Mouse (Mus musculus): Measurements from ENCODE around the gene Gm44596. TPM values are rescaled to one million over a fixed set of nuclear protein-coding genes. Genes with fewer than 3 reads are reported as not detected.

The Gm44596 gene
- polyA plus RNA-seq, 1 experiment from 2014 or later = not detected

GRCm38 (mm10) chr6:128436356-128437005 lies 61.2 kb downstream of the Gm44596 start:
- Histone ChIP-seq H3K9ac (peak overlapping the region; percentile 94), H3K4me3 (peak overlapping the region; percentile 98), H3K27me3 (no peaks in the 10 kb centered on the region), H3K9me3 (replicated peaks) (no peaks in the 10 kb centered on the region), H3K4me2 (peak overlapping the region; percentile 74), H3K36me3 (ENCODE audit: poor library complexity, severe bottlenecking) (peaks cover 52% of the 10 kb centered on the region), H3K27ac (no peak overlapping the region), H3K4me1 (peaks cover 27% of the 10 kb centered on the region)
- WGBS = 91% methylated on average over 8 of the region's 8 CpGs
- no peak for ATAC-seq

- 2% methylated on average over 10 of the region's 10 CpGs for WGBS
- ATAC-seq = no peak
Measured at GRCm38 (mm10) chr6:128437288-128437687, 62.0 kb downstream of the Gm44596 start.

GRCm38 (mm10) chr6:128437731-128438316 lies 62.5 kb downstream of the Gm44596 start:
- H3K27ac ChIP-seq = peak overlapping the region; percentile 90
- peaks cover 24% of the 10 kb centered on the region for H3K4me1 ChIP-seq
- H3K4me3 ChIP-seq = peak overlapping the region; percentile 98
- H3K9ac ChIP-seq = peak overlapping the region; percentile 94
- H3K4me2 ChIP-seq = peak overlapping the region; percentile 74
- peak; percentile 77 for ATAC-seq
- no peaks in the 10 kb centered on the region for H3K9me3 ChIP-seq (replicated peaks)
- H3K36me3 ChIP-seq (ENCODE audit: poor library complexity, severe bottlenecking) = peaks cover 38% of the 10 kb centered on the region
- WGBS = 0% methylated on average over 45 of the region's 52 CpGs
- H3K27me3 ChIP-seq = no peaks in the 10 kb centered on the region

More at GRCm38 (mm10) chr6:128437288-128437687, 62.0 kb downstream of the Gm44596 start:
- Histone ChIP-seq H3K27me3 (no peaks in the 10 kb centered on the region), H3K4me3 (peak overlapping the region; percentile 98), H3K9ac (peak overlapping the region; percentile 94), H3K27ac (peak overlapping the region; percentile 90), H3K4me2 (peak overlapping the region; percentile 74), H3K36me3 (ENCODE audit: poor library complexity, severe bottlenecking) (peaks cover 44% of the 10 kb centered on the region), H3K9me3 (replicated peaks) (no peaks in the 10 kb centered on the region), H3K4me1 (peaks cover 27% of the 10 kb centered on the region)

- H3K27ac ChIP-seq = peak within 1 kb of the TSS; percentile 90
- peaks cover 24% of the 10 kb centered on the region for H3K4me1 ChIP-seq
- no peaks in the 10 kb centered on the region for H3K9me3 ChIP-seq (replicated peaks)
- peak within 1 kb of the TSS; percentile 74 for H3K4me2 ChIP-seq
- no peaks in the 10 kb centered on the region for H3K27me3 ChIP-seq
- peak within 1 kb of the TSS; percentile 98 for H3K4me3 ChIP-seq
- peak; percentile 94 for ATAC-seq
- H3K36me3 ChIP-seq (ENCODE audit: poor library complexity, severe bottlenecking) = peaks cover 33% of the 10 kb centered on the region
- peak within 1 kb of the TSS; percentile 94 for H3K9ac ChIP-seq
- WGBS = under 1% methylated on average over 67 of the region's 67 CpGs
Measured at GRCm38 (mm10) chr6:128438317-128438870, 63.1 kb downstream of the Gm44596 start, which contains the start of gene Fkbp4. Gene Fkbp4, minus strand, starts transcription at chr6:128438677.

DNA sequence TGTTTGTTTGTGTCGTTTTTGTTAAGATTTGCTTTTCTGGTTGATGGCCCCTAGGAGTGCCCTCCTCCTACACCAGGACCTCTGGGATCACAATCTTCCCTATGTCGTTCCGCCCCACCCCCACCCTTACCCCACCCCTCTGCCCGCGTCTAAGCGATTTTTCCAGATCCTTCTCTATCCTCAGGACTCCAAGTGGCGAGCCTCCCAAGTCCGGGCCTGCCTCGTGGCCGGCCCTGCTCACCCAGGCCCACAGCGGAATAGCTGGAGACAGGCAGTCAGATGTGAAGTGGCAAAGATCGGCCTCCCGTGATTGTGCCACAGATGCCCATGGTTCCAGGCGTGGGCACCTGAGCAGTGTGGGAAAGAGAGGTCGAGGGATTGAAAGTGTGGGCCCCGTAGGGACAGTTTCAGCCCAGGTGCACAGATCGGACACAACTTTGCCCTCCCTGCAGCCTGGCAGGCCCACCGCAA lies 63.6 kb downstream of the Gm44596 start:
- 29% methylated on average over 17 of the region's 18 CpGs for WGBS
- H3K27me3 ChIP-seq = no peaks in the 10 kb centered on the region
- peak; percentile 74; the same call in 1 of the 2 replicates for ATAC-seq
- peak overlapping the region; percentile 74 for H3K4me2 ChIP-seq
- 0 out of 2 replicates have a peak overlapping the region, but pooled peaks have one; percentile 94 for H3K9ac ChIP-seq
- H3K9me3 ChIP-seq (replicated peaks) = no peaks in the 10 kb centered on the region
- peaks cover 27% of the 10 kb centered on the region for H3K36me3 ChIP-seq (ENCODE audit: poor library complexity, severe bottlenecking)
- no peak overlapping the region for H3K27ac ChIP-seq
- H3K4me3 ChIP-seq = peak overlapping the region; percentile 98
- H3K4me1 ChIP-seq = peaks cover 24% of the 10 kb centered on the region

- no peaks in the 10 kb centered on the region for H3K27me3 ChIP-seq
- H3K27ac ChIP-seq = no peak overlapping the region
- no peaks in the 10 kb centered on the region for H3K9me3 ChIP-seq (replicated peaks)
- H3K4me2 ChIP-seq = no peak overlapping the region
- 95% methylated on average over 2 of the region's 2 CpGs for WGBS
- H3K9ac ChIP-seq = no peak overlapping the region
- no peak overlapping the region for H3K4me3 ChIP-seq
- ATAC-seq = no peak
- H3K36me3 ChIP-seq (ENCODE audit: poor library complexity, severe bottlenecking) = peaks cover 14% of the 10 kb centered on the region
- peaks cover 25% of the 10 kb centered on the region for H3K4me1 ChIP-seq
Measured at GRCm38 (mm10) chr6:128440238-128440637, 64.9 kb downstream of the Gm44596 start.

DNA sequence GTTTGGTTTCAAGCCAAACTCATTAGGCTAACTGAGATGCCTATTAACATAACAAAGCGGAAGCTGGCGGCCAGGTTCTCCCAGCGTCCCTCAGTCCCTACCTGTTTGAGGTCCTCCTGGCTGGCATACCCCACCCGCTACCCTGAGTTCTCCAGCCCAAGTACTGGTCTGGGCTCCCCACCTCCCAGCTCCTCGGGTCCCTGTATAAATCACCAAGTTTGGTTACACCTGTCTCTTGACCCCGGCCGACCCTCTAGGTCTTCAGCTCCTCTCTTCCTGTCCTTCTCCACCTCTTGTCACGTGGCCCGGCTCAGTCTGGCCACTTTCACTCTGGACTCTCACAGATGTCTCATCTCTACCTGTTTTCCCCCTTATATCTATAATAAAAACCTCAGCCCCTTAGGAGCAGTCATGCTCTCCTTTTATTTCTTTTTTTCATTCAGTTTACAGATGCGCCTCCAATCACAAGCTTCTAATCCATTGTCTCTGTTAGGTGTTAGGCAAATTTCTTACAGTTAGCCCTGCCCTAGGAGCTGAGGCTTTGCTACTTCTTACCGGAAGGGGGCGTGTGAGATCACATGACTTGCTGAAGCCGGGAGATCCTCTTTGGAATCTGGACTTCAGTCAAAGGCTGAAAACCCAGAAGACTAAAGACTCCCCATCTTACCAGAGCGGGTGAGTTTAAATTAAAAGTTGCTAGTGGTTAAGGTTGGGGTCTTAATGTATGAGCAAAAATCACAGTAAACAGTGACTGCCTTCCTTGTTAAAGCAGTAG lies 70.6 kb downstream of the Gm44596 start:
- Histone ChIP-seq H3K4me3 (no peak overlapping the region), H3K4me2 (peak overlapping the region; percentile 36), H3K9me3 (replicated peaks) (no peaks in the 10 kb centered on the region), H3K27ac (no peak overlapping the region), H3K27me3 (no peaks in the 10 kb centered on the region), H3K9ac (no peak overlapping the region; the same call in 1 of the 2 replicates), H3K36me3 (ENCODE audit: poor library complexity, severe bottlenecking) (no peaks in the 10 kb centered on the region), H3K4me1 (peaks cover 9% of the 10 kb centered on the region)
- peak; percentile 72 for ATAC-seq
- 13% methylated on average over 14 of the region's 14 CpGs for WGBS

DNA sequence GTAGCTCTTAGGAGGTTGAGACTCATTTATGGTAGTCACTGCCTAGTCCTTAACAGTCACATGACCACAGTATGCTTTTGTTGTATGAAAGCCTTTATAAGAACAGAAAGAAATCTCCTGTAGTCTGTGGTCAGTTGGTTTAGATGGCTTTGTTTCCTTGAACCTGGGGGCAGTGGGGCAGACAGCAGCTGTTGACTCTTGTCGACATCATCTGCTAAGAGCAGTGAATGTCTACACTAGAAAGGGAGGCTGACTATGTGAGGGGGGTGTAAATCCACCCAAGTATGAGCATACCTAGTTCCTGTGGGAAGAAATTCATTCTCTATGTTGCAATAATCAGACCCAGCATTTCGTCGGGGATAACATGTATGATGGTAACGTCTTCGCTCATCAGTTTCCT lies 71.8 kb downstream of the Gm44596 start:
- H3K36me3 ChIP-seq (ENCODE audit: poor library complexity, severe bottlenecking) = no peaks in the 10 kb centered on the region
- peaks cover 9% of the 10 kb centered on the region for H3K4me1 ChIP-seq
- WGBS = 97% methylated on average over 5 of the region's 5 CpGs
- no peaks in the 10 kb centered on the region for H3K9me3 ChIP-seq (replicated peaks)
- H3K9ac ChIP-seq = no peak overlapping the region
- H3K27ac ChIP-seq = no peak overlapping the region
- H3K4me2 ChIP-seq = no peak overlapping the region
- no peaks in the 10 kb centered on the region for H3K27me3 ChIP-seq
- no peak for ATAC-seq
- no peak overlapping the region for H3K4me3 ChIP-seq

DNA sequence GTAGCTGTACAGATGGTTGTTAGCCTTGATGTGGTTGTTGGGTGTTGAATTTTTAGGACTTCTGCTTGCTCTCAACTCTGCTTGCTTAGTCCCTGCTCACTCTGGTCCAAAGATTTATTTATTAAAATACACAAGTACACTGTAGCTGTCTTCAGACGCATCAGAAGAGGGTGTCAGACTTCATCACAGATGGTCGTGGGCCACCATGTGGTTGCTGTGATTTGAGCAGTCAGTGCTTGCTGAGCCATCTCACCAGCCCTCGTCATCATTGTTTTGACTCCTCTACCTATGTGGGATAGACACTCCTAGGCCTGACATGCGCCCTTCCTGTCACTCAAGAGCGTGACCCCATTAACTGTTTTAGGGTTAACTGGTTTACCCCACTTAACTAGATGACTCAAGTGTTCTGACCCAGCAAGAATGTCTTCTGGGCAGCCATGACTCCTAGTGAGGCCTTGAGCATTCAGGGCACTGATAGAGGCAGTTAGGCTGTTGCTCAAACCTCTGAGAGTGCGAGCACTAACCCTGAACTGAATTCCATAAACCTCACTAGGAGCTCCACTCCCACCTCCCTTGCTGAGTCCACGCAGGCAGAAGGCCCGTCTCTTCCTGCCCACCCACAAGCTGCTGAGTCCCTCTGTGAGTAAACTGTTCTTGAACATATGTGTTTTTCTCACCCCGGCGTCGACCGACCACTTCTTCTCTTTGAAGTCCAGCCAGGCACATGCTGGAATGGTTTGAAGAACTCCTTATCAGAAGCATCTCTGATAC lies 80.7 kb downstream of the Gm44596 start:
- Histone ChIP-seq H3K36me3 (ENCODE audit: poor library complexity, severe bottlenecking) (no peaks in the 10 kb centered on the region), H3K4me1 (no peaks in the 10 kb centered on the region), H3K4me2 (no peak overlapping the region), H3K9me3 (replicated peaks) (no peaks in the 10 kb centered on the region), H3K27me3 (no peaks in the 10 kb centered on the region), H3K9ac (no peak overlapping the region), H3K4me3 (no peak overlapping the region), H3K27ac (no peak overlapping the region)
- no peak; the same call in 1 of the 2 replicates for ATAC-seq
- 85% methylated on average over 12 of the region's 12 CpGs for WGBS
